Mouse (Mus musculus) heart, embryonic 10.5 days (tissue): ENCODE results near the gene Agpat4. TPM values are rescaled to one million over a fixed set of nuclear protein-coding genes. Genes with fewer than 3 reads are reported as not detected.

ENCODE experiments used
- DNase-seq: peaks from one replicate; pipeline ENCODE4 v3.0.0-alpha.2; 2017; ENCODE audit warnings: low spot score
- H3K27ac ChIP-seq: fragments of 300-500 bp; sonication (generic); 2 replicates; pipeline ENCODE4 v1.5.1; 2016; ENCODE audit warnings: mild to moderate bottlenecking
- H3K27me3 ChIP-seq: fragments of 300-500 bp; sonication (generic); 2 replicates; pipeline ENCODE4 v1.6.1; 2016; ENCODE audit warnings: mild to moderate bottlenecking; ENCODE audit not compliant: poor library complexity, insufficient read depth, severe bottlenecking
- H3K36me3 ChIP-seq: fragments of 300-500 bp; sonication (generic); 2 replicates; pipeline ENCODE4 v1.6.1; 2016; ENCODE audit warnings: mild to moderate bottlenecking, moderate library complexity
- H3K4me1 ChIP-seq: fragments of 300-500 bp; sonication (generic); 2 replicates; pipeline ENCODE4 v1.6.1; 2016; ENCODE audit warnings: mild to moderate bottlenecking
- H3K4me3 ChIP-seq: fragments of 300-500 bp; sonication (generic); 2 replicates; pipeline ENCODE4 v1.5.1; 2016; ENCODE audit warnings: mild to moderate bottlenecking, moderate library complexity
- H3K9me3 ChIP-seq: fragments of 300-500 bp; sonication (generic); 2 replicates; pipeline ENCODE4 v1.6.1; 2016; ENCODE audit warnings: mild to moderate bottlenecking, moderate library complexity
- WGBS: fragments of 180-500 bp; shearing (Covaris S2); methylation state at CpG from one replicate; pipeline ENCODE4 v1.1.7; 2016; 5-methylcytosine and 5-hydroxymethylcytosine counted together
- polyA plus RNA-seq: library from polyadenylated mRNA; unstranded; fragments of >200 nt; fragmentation: Nextera tagmentation; extraction: Ambion mirVana; gene quantifications from 2 replicates; pipeline ENCODE4 v1.2.1, GENCODE M21; 2016

Gene Agpat4
- polyA plus RNA-seq, 1 experiment from 2014 or later: 32.5 TPM

- peaks cover 42% of the 10 kb centered on the region for H3K36me3 ChIP-seq
- no peak overlapping the region for H3K27ac ChIP-seq
- WGBS: 87% methylated on average over 5 of the region's 5 CpGs
These were observed 12.7 kb downstream of the Agpat4 start for GRCm38 (mm10) chr17:12131171-12131570.

GRCm38 (mm10) chr17:12131581-12131980 lies 13.1 kb downstream of the Agpat4 start:
- Histone ChIP-seq H3K4me3 (no peak overlapping the region), H3K27me3 (no peaks in the 10 kb centered on the region), H3K36me3 (peaks cover 39% of the 10 kb centered on the region), H3K9me3 (no peaks in the 10 kb centered on the region), H3K27ac (no peak overlapping the region), H3K4me1 (peaks cover 9% of the 10 kb centered on the region)
- DNase-seq: no peak
- WGBS: 90% methylated on average over 7 of the region's 7 CpGs

More at GRCm38 (mm10) chr17:12131171-12131570, 12.7 kb downstream of the Agpat4 start:
- H3K4me3 ChIP-seq: no peak overlapping the region
- peaks cover 9% of the 10 kb centered on the region for H3K4me1 ChIP-seq
- DNase-seq: no peak
- H3K27me3 ChIP-seq: no peaks in the 10 kb centered on the region
- H3K9me3 ChIP-seq: no peaks in the 10 kb centered on the region

- 97% methylated on average over 3 of the region's 3 CpGs for WGBS
- Histone ChIP-seq H3K4me1 (no peaks in the 10 kb centered on the region), H3K36me3 (peaks cover 27% of the 10 kb centered on the region), H3K27ac (no peak overlapping the region), H3K27me3 (no peaks in the 10 kb centered on the region), H3K4me3 (no peak overlapping the region), H3K9me3 (no peaks in the 10 kb centered on the region)
- DNase-seq: no peak
These were observed 14.4 kb downstream of the Agpat4 start for GRCm38 (mm10) chr17:12132904-12133303.

GRCm38 (mm10) chr17:12133985-12134384 lies 15.5 kb downstream of the Agpat4 start:
- no peak overlapping the region for H3K27ac ChIP-seq
- no peaks in the 10 kb centered on the region for H3K4me1 ChIP-seq
- peaks cover 27% of the 10 kb centered on the region for H3K36me3 ChIP-seq
- 91% methylated on average over 8 of the region's 8 CpGs for WGBS
- H3K9me3 ChIP-seq: no peaks in the 10 kb centered on the region
- DNase-seq: no peak
- no peak overlapping the region for H3K4me3 ChIP-seq
- no peaks in the 10 kb centered on the region for H3K27me3 ChIP-seq

- Histone ChIP-seq H3K9me3 (no peaks in the 10 kb centered on the region), H3K4me3 (no peak overlapping the region), H3K36me3 (peaks cover 33% of the 10 kb centered on the region), H3K4me1 (no peaks in the 10 kb centered on the region), H3K27ac (no peak overlapping the region), H3K27me3 (no peaks in the 10 kb centered on the region)
- DNase-seq: no peak
- WGBS: 93% methylated on average over 12 of the region's 12 CpGs
These were observed 16.6 kb downstream of the Agpat4 start for GRCm38 (mm10) chr17:12134975-12135633.

- 95% methylated on average over 6 of the region's 6 CpGs for WGBS
- no peaks in the 10 kb centered on the region for H3K9me3 ChIP-seq
- H3K27ac ChIP-seq: no peak overlapping the region
- no peaks in the 10 kb centered on the region for H3K27me3 ChIP-seq
- no peak overlapping the region for H3K4me3 ChIP-seq
- H3K36me3 ChIP-seq: peaks cover 31% of the 10 kb centered on the region; the same call in 1 of the 2 replicates
- DNase-seq: no peak
- no peaks in the 10 kb centered on the region for H3K4me1 ChIP-seq
These were observed 19.9 kb downstream of the Agpat4 start for GRCm38 (mm10) chr17:12138355-12138754.

- Histone ChIP-seq H3K9me3 (no peaks in the 10 kb centered on the region), H3K36me3 (peaks cover 17% of the 10 kb centered on the region; the same call in 1 of the 2 replicates), H3K4me3 (no peak overlapping the region), H3K27me3 (no peaks in the 10 kb centered on the region), H3K27ac (no peak overlapping the region), H3K4me1 (peaks cover 5% of the 10 kb centered on the region)
- no peak for DNase-seq
- 93% methylated on average over 5 of the region's 5 CpGs for WGBS
These were observed 25.5 kb downstream of the Agpat4 start for GRCm38 (mm10) chr17:12143948-12144364.

- DNase-seq: no peak
- WGBS: 87% methylated on average over 5 of the region's 5 CpGs
- H3K27me3 ChIP-seq: no peaks in the 10 kb centered on the region
- H3K4me1 ChIP-seq: peaks cover 5% of the 10 kb centered on the region
- H3K9me3 ChIP-seq: no peaks in the 10 kb centered on the region
- H3K27ac ChIP-seq: no peak overlapping the region
- no peak overlapping the region for H3K4me3 ChIP-seq
- H3K36me3 ChIP-seq: 0 out of 2 replicates have a peak, but pooled peaks cover 11% of the 10 kb centered on the region
These were observed 27.7 kb downstream of the Agpat4 start for GRCm38 (mm10) chr17:12146132-12146681.

GRCm38 (mm10) chr17:12147830-12148229 lies 29.3 kb downstream of the Agpat4 start:
- no peak for DNase-seq
- Histone ChIP-seq H3K27ac (no peak overlapping the region), H3K27me3 (no peaks in the 10 kb centered on the region), H3K9me3 (no peaks in the 10 kb centered on the region), H3K4me3 (no peak overlapping the region), H3K36me3 (peaks cover 23% of the 10 kb centered on the region), H3K4me1 (peaks cover 5% of the 10 kb centered on the region)
- 85% methylated on average over 4 of the region's 4 CpGs for WGBS

- peaks cover 37% of the 10 kb centered on the region for H3K36me3 ChIP-seq
- no peak for DNase-seq
- peaks cover 2% of the 10 kb centered on the region for H3K4me1 ChIP-seq
- 78% methylated on average over 6 of the region's 6 CpGs for WGBS
- no peaks in the 10 kb centered on the region for H3K27me3 ChIP-seq
- H3K4me3 ChIP-seq: no peak overlapping the region
- H3K27ac ChIP-seq: no peak overlapping the region
- no peaks in the 10 kb centered on the region for H3K9me3 ChIP-seq
These were observed 30.8 kb downstream of the Agpat4 start for GRCm38 (mm10) chr17:12149232-12149861.

- Histone ChIP-seq H3K27me3 (no peaks in the 10 kb centered on the region), H3K36me3 (peaks cover 42% of the 10 kb centered on the region), H3K27ac (no peak overlapping the region), H3K4me3 (no peak overlapping the region), H3K4me1 (no peaks in the 10 kb centered on the region; the same call in 1 of the 2 replicates), H3K9me3 (no peaks in the 10 kb centered on the region)
- DNase-seq: no peak
- 94% methylated on average over 2 of the region's 2 CpGs for WGBS
These were observed 32.5 kb downstream of the Agpat4 start for GRCm38 (mm10) chr17:12150970-12151369.

GRCm38 (mm10) chr17:12154260-12154659 lies 35.8 kb downstream of the Agpat4 start:
- Histone ChIP-seq H3K27me3 (no peaks in the 10 kb centered on the region), H3K36me3 (peaks cover 38% of the 10 kb centered on the region), H3K27ac (no peak overlapping the region), H3K4me1 (no peaks in the 10 kb centered on the region; the same call in 1 of the 2 replicates), H3K4me3 (no peak overlapping the region), H3K9me3 (no peaks in the 10 kb centered on the region)
- no peak for DNase-seq
- 59% methylated on average over 2 of the region's 2 CpGs for WGBS

- H3K4me3 ChIP-seq: no peak overlapping the region
- H3K36me3 ChIP-seq: peaks cover 41% of the 10 kb centered on the region
- no peaks in the 10 kb centered on the region for H3K9me3 ChIP-seq
- H3K27me3 ChIP-seq: no peaks in the 10 kb centered on the region
- no peak overlapping the region for H3K27ac ChIP-seq
- WGBS: 88% methylated on average over 6 of the region's 6 CpGs
- H3K4me1 ChIP-seq: no peaks in the 10 kb centered on the region
- DNase-seq: no peak
These were observed 36.7 kb downstream of the Agpat4 start for GRCm38 (mm10) chr17:12155236-12155635.
